Mouse (Mus musculus) erythroblast, adult 5-6 weeks (primary cell): ENCODE measurements around the gene 4930579F01Rik. TPM values are rescaled to one million over a fixed set of nuclear protein-coding genes. Genes with fewer than 3 reads are reported as not detected.
A peak's percentile ranks its signal among the peaks of the same experiment; 100 is the strongest.
"Not testable (repeated sequence)": the region's sequence is repeated elsewhere in the genome, so short reads cannot be mapped to it uniquely, and the experiment has no call there.

Source experiments
- ATAC-seq: replicated peaks from 2 replicates; pipeline ENCODE4 v1.8.0; 2016; ENCODE audit warnings: moderate number of reproducible peaks, mild to moderate bottlenecking, moderate TSS enrichment, inconsistent platforms; ENCODE audit not compliant: poor library complexity, low FRiP score, severe bottlenecking
- total RNA-seq, 2 experiments: library from RNA; stranded (forward) in 1 of 2; stranded (reverse) in 1 of 2; fragments of 150-400 nt in 1 of 2; fragments of 200-764, 138-1000 nt in 1 of 2; gene quantifications; 2 replicates each; pipeline versions ENCODE4 v1.2.3 to v1.2.4; 2015 to 2017; ENCODE audit warnings: low replicate concordance in 2 of 2

Gene 4930579F01Rik
- total RNA-seq, 2 experiments from 2014 or later: not detected

DNA sequence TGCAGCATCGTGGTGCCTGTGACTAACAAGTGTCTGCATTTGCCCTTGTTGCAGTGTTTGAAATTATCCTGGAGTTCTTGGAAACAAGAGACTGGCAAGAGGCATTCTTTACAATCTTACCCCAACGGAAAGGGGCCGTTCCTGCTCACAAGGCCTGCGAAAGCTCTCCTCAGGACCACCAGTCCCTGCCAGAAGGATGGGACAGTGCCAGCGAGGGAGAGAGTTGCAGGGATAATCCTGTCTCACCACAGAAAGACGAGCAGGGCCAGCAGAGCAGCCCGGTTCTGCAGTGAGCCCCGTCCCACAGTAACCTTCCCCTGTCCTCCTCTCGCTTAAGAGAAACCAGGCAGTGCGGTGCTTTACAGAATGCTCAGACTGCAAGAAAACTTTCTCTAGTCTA, 37.0 kb downstream of the 4930579F01Rik start:
- no peak for ATAC-seq

DNA sequence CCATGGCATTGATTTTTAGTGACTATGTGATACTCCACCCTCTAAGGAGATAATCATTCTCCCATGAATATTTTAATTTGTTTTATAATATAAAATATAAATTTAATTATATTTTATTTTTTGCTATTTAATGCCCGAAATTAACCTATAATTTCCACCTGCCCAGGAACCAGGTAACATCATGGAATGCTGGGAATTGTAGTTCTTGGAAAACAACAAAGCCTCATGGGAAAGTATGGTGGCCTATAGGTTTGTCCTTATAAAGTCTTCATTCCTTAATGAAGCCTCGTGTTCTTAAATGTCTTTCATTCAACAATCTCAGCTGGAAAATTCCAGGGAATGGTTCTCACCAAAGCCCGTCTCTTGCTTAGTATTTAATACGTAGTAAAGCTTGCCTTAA, 38.6 kb downstream of the 4930579F01Rik start:
- ATAC-seq: no peak

DNA sequence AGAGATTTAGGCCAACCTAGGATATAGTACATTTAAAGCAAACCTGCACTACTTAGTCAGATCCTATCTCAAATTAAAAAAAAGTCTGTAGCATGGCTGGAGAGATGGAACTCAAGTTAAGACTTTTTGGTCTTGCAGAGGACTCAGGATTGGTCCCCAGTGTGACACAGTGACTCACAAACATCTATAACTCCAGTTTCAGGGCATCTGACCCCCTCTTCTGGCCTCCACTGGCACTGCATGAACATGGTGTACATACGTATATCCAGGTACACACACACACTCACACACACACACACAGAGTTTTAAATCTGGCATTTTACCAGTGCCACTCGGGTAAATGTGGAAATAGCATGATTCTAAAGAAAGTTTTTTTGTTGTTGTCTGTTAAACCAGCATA, 44.8 kb downstream of the 4930579F01Rik start:
- ATAC-seq: no peak

DNA sequence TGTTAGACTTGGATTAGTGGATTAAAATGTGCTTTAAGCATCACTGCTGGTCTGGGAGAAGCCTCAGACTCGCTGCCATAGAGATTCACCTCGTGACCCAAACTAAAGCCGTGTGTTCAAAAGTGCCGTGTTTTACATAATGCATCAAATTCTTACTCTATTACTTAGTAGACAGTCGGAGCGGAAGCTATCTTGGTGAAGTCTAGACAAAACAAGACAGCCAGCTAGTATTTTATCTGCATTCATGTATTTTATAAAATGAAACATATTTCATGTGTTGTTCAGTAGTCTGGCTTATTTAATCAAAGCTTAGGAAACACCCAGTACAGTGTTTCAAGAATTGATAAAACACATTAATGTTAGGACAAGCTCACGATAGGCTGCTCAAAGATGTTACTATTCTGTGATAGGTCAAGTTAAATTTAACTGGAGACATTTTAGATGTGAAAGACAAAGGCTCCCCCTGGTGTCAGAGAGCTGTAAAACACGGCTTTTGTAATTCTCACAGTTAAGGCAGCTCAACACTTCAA, 48.9 kb downstream of the 4930579F01Rik start, which contains the start of gene Mttp:
Gene Mttp (minus strand): TSS at position 327 of the 530 bp plus-strand sequence.
- ATAC-seq: peak; percentile 69

DNA sequence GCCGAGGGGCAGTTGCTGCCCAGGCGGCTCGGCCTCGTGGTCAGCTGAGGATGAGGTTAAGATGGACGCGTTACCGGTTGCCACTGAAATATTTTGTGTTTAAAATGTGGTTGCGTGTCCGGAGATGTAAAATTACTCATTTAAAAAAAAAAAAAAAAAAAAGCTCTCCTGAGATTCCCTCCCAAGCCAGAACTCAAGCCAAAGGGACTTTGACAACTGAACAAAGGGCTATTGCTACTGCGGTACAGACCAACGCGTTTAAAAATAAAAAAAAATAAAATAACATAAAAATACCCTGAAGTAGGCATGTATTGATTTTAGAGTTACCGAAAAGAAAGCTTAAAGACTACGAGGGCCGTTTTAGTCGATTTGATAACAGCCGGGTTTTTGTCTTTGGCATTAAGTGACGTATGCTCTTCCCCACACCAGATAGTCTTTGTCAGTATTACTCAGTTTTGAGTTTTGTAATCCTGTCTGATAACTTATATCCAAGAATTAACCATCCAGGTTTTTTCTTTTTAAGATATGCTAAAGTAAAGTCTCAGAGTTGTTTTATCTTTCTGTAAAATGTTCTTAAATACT, 49.5 kb downstream of the 4930579F01Rik start:
- no peak for ATAC-seq

DNA sequence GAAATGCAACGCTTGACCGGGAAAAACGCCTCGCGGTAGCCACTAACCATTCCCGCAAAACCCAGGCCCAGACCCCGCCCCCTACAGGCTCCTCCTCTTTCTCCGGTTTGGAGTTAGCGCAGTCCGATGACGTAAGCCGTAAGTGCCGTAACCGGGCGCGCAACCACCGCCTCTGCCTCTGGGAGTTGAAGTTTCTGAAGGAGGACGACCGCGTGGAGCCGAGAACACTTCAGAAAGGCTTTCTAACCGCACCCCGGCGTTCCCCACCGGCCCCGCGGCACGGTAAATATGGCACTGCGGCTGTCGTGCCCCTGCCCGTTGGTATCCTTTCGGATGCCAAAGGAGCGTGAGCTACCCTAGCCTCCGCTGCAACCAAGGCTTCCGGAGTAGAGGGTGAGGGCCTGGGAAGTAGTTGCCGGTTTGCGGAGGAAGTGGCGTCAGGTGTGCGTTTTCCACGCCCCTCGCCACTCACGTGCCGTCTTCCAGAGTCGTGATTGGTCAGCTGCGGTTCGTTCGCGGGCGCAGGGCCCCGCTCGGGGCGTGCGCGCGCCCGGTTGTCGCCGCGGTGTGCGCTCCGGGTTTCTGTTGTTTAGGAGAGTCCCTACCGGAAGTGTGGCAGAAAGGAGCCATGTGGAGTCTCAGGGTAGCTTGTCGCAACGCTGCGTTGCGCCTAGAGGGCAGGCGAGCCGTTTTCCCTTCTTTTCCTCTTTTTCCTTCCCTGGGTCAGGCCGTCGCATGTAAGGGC, 50.1 kb downstream of the 4930579F01Rik start, which contains the start of gene Trmt10a:
Gene Trmt10a (plus strand): TSS at position 134 of the 745 bp plus-strand sequence.
- ATAC-seq: peak; percentile 93

DNA sequence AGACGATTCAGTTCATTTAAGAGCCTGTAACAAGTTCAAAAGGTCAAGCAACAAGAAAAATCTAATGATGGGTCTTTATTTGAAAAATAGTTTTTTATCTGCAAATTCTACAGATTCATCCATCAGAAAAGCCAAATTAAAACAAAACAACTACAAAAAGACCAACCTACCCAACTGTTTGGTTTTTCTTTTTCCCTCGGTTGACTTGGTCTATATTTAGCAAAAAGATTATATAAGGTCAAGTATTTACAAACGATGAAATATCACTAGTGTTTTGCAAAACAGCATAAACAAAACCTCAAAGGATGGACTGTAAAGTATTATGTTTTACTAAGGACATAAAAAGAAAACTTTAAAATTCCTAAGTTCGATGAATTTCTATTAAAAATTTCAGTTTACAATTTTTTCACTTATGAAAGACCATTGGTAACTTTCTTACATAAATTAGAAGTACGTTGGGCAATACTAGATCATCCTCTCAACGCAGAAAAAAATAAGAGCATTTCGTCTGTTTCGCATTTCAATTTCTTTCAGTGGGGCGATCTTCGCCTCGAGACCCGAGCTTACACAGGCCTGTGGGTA, 50.8 kb downstream of the 4930579F01Rik start:
- ATAC-seq: no peak

DNA sequence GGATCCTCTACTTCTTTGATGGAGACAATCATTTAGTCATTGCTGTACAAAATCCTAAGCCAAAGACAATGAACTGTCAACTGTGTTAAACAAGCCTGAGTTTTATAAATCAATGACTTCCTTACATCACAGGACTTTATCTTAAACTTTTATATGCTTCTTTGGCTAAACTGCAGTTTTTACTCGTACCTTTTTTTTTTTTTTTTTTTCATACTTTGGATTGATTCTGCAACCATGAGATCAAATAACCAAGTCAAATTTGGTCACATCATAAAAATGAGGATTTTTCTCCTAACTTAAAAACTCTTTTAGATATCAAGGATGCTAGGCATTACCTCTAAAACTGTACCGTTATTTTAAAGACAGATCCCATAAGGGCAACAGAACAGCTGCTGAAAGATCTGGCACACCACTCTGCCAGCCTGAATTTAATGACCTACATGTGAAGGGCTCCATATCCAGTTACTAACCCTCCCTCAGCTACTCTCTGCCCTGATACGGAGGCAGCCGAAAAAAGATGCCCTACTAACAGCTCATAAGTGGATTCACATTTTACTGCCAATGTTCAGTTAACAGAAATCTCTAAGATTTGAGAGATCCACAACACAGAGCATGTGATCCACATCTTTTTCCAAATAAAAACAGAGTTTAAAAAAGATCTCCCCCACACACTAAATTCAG, 51.4 kb downstream of the 4930579F01Rik start:
- no peak for ATAC-seq

DNA sequence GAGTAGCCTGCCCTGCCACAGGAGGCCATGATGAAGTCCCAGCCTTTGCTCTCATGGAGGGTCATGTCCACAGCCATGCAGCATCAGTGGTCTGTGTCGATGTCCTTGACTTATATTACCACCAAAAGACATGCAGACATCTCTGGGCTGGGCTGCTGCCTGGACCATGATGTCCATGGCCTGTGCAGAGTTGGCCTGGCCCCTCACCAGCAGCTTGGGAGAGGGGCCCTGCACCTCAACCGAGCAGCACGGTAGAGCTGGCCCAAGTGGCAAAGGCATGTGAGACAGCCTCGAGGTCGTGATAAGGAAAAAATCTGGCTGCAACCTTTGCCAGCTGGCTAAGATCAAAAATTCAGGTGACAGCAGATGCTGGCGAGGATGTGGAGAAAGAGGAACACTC, 54.0 kb downstream of the 4930579F01Rik start:
- ATAC-seq: no peak

DNA sequence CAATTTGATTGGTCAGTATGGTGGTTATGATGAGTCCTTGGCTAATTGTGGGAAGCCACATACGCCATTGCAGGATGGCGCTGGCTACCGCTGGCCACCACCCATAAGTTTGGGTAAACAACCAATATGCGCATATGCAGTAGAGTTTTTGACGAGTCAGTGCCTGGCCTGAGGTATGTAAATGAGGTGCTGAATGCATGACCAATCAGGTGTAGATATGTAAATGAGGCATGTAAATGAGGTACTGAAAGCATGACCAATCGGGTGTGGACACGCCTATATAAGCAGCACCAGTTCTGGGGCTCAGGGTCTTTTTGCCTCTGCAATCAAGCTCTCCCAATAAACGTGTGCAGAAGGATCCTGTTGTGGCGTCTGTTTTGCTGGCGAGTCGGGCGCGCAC, 55.5 kb downstream of the 4930579F01Rik start:
- not testable (repeated sequence) for ATAC-seq

DNA sequence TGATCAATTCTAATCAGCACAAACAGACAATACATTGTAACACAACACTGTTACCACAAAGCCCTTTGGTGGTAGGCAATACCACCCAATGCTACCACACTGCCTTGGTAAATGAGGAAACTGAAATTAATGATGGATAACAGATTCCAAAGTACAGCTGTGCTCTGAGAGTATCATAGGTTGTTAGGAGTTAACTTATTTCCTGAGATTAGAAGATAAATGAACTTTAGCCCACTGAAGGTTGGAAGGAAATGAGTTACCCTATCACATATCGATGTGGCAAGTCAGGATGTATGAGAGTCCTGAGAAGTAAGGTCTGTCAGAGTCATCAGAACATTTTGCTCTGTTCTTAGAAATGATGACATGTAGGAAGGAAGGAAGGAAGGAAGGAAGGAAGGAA, 59.1 kb downstream of the 4930579F01Rik start:
- ATAC-seq: no peak

DNA sequence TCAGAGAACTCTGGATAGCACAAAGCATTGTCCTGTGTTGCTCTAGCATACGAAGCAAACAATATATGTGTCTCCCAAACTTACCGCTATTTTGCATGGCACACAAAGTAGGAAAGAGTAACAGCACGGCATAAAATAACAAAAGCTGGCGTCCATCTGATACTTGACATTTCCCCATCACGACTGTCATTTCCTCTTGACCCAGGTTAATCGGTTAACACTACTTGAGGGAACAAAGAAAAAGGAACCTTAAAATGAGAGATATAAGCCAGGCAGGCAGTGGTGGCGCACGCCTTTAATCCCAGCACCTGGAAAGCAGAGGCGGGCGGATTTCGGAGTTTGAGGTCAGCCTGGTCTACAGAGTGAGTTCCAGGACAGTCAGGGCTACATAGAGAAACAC, 59.7 kb downstream of the 4930579F01Rik start:
- no peak for ATAC-seq

DNA sequence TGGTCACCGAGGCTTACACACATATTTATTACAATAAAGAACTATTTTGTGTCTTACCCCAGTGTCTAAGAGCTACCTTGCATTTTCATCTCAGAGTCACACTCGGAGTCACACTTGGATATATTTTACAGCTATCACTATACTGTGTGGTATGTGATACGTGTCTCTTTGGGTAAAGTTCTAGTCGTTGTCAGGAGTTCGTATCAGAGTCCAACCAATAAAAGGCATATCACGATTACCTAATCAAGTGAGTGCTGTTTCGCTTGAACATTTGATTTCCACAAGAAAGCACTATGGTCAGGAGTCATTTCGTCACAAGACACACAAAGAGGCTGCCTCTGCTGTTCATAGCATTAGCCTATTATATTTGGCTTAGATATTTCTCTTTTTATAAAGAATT, 60.2 kb downstream of the 4930579F01Rik start:
- ATAC-seq: no peak

DNA sequence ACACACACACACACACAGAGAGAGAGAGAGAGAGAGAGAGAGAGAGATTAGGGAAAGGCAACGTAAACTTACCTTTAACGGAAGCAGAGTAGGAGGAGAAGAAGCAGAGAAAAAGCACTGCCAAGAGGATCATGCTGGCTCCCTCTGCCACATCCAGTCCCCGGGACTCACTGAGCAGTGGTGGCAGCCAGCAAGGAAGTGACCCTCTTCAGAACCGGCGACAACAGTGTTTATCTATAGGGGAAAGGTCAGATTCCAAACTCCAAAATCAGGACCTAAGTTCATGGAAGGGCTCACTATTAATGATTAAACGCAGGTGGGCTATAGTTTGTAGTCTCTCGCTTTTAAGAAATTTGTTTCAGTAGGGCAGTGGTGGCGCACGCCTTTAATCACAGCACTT, 62.5 kb downstream of the 4930579F01Rik start:
- no peak for ATAC-seq

DNA sequence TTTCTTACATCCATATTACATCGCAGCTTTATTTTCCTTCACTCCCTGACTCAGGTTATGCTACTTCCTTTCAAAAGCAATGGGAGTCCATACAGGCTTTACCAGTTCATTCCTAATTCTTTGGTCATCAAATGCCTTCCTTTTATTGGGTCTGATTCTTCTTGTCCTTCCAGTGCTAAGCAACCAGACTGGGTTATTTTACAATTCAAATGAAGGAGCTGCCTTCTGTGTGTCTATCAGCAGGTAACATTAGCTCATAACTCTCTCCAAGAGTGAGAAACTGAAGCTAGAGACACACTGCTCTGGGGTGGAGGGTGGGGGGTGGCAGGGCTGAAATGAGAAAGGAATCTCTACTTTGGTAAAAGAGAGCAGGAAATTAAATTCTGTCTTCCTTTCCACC, 62.9 kb downstream of the 4930579F01Rik start:
- no peak for ATAC-seq

DNA sequence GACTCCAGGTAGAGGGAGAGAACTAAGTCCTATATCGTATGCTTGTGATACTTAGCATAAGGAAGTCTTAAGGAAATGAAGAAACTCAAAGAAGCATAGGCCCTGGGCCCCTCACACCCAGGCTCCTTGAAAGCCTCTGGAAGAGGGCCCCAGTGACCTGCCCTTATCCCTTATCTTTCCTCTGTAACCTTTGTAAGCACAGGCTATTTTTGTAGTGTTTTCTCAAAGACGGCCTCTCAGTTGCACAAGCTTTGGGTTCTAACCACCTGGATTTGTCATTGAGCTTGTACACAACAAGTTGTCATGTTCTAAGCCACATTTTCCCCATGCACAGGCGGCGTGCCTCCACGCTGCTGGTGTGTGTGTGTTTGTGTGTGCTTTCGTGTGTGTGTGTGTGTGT, 64.5 kb downstream of the 4930579F01Rik start:
- no peak for ATAC-seq

DNA sequence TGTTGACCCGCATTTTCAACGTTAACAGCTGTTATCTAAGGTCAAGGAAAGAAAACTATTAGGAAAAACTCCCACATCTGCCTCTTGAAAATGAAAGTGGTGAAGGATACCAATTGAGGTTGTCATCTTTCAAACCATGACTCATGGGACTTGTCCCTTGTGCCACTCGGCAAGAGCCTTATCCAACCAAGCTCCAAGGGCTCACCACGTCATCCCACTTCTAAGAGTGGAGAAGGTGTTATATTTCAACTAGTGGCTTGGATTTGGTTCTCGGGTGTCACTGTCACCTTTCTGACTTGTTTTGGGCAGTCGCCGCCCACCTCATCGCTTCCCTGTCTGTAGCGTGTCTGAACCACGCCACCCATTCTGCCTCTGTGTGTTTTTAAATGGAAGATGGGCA, 69.8 kb downstream of the 4930579F01Rik start:
- no peak for ATAC-seq

DNA sequence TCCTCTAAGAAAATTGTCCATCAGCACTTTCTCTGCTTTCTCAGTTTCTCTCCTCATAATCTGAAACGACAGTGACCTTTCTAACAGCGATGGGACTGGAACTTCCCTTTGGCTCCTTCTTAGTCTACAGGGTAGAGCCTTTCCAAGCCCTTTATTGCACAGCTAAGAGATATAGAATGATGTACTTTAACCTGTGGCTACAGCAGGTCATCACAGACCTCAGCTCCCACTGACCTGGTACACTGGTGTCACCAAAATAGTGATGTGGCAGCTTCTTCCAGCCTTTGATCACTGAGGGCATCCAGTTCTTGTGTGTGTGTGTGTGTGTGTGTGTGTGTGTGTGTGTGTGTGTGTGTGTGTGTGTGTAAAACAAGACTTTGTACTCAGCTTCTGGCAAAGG, 72.2 kb downstream of the 4930579F01Rik start:
- no peak for ATAC-seq

DNA sequence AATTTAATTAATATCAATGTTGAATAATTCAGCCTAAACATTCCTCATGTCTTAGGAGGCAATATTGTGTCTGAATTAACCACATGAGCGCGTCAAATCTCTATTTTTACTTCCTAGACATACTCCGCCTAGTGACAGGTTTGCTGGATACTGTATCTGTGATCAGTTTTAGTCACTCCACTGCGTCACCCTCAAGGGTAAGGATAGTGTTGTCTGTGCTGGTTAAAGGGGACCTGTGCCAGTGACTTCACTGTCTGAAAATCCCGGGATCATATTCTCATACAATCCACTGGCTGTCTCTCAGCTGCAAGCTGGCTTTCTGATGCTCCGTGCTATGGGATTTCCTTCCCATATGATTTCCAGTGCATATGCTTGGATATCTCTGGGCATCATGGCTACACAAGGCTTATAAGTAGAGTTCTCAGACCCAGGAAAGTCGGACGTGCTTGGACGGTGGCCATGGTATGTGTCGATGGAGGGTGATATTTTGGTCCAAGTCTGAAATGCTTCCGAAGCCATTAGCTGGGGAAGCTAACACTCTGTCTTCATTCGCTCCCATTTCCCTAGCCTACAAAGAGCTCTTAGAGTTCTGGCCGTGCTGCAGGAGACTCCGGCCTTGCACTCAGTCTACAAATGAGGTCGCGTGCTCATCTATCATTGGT, 74.0 kb downstream of the 4930579F01Rik start:
- ATAC-seq: no peak

DNA sequence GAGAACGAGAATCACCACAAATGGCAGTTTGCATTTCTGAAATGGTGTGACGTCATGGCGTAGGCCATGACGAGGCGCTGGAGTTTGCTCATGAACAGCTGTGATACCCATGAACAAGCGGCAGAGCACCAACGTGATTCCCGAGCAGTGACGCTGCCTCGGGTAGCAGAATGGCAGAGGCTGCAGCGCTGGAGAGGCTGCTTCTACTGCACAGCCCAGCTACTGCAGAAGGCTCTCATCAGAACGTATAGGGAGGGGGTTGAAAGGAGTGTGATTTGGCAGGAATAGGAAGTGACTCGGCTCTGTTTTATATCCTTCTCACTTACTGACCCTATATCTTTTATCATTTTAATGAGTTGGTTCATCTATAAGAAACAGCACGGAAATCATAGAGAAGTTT, 74.8 kb downstream of the 4930579F01Rik start:
- ATAC-seq: no peak
